In the genomic region with DNA sequence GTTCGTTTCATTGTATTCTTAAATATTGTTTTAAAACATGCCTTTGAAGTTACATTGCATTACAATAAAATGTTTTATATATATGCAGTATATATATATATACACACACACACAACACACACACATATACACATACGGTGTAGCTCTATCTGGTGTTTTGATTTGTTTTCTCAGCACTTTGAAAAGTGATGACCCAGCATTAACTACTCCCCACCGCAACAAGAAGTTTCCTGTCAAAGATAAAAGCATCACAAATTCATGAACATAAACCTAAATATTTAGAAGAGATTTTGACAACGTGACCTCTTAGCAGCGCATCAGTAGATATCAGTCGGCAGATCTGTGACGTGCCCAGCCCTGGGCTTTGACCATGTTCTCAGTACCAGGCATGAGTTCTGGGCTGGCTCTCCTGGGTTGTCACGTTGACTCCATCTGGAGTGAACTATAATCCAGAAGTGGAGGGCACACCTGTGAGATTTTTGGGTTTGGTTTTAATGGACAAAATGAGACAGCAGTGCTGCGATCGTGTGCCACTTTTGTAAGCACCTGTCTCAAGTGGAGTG, we compare ENCODE assay signal across 1 mouse cellular context.
TF ChIP-seq lines count a peak whose summit lies in the region.

No protein-coding gene starts in this region.

TF ChIP-seq in myocyte, 11 proteins besides CTCF, POLR2A, EP300 and RAD21 (continued from another document):
- TF ChIP-seq REST (IDR thresholded peaks at IDR 0.05; ENCODE audit: insufficient read depth, insufficient read length), result no peak
- no peak for TF ChIP-seq MYOG (IDR thresholded peaks at IDR 0.05; ENCODE audit: control insufficient read depth in 1 of 3, insufficient read depth in 1 of 3, insufficient read length in 2 of 3, low read depth in 2 of 3)
- TF ChIP-seq TCF3 (IDR thresholded peaks at IDR 0.05; ENCODE audit: insufficient read length, low read depth), result no peak
- no peak for TF ChIP-seq POLR2AphosphoS2 (IDR thresholded peaks at IDR 0.05; ENCODE audit: insufficient read length, low read depth)
- no peak for TF ChIP-seq TCF12 (IDR thresholded peaks at IDR 0.05; ENCODE audit: insufficient read depth, poor library complexity, severe bottlenecking)
